Mouse (Mus musculus) CH12F3 (cell line): ENCODE results near the gene Rabl6.

ENCODE experiments used
- in situ Hi-C: fragments of 300-500 bp; cut with MboI; formaldehyde crosslinking; loops from 2 replicates; pipeline ENCODE4 v1.14.3; 2020; ENCODE audit warnings: low sequenced_read_pairs

The Rabl6 gene

DNA sequence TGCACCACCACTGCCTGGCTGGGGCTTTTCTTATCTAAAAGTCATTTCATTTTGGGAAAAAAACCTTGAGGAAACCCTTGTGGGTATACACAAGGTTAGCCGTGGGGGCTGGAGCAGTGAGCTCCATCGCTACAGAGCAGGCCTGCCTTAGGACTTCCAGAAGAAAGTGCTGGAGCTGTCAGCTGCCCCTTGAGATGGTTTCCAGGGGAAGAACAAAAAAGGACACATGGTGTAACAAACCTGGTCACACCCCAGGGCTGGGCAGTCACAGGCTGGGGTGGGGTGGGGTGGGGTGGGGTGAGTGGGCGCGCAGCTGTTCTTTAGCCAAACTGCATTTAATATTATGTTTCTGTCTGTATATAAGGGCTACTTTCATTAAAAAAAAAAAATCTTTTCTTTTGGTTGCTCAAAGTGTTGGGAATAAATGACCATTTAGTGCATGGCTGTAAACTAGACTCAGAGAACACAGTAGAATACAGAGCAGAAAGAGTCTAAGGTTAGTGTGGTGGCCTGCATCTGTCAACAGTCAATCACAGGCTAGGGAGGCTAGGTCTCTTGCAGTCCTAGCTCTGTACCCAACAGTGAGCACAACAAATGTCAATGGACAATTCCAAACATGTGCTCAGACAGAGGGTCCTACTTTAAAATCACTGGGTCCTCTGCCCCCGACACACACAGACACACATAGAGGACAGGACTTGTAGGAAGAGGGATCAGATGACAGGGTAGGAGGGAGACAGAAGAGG lies 11.4 kb downstream of the Rabl6 start:
- in situ Hi-C loops: no loop called here

DNA sequence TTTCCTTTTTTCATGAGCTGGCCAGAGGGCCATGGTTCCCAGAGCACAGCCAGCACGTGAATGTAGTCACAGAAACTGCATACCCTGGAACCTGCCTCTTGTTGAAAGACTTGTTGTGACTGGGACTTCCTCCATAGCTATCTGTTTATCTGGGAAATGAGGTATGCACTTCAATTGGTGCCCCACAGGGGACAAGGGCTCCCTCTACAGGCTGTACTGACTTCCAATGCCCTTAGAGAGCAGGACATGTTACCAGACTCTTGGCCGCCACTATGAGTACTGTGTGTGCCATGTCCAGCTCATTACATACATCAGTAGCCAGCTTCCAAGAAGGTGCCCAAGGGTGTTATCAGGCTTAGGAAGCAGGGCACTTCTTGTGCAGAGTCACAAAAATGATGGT lies 16.5 kb downstream of the Rabl6 start:
- in situ Hi-C loops: no loop called here

GRCm38 (mm10) chr2:25588227-25588907 lies 20.0 kb downstream of the Rabl6 start:
- in situ Hi-C loops: no loop called here

GRCm38 (mm10) chr2:25587290-25587689 lies 21.0 kb downstream of the Rabl6 start:
- in situ Hi-C loops: no loop called here

- in situ Hi-C loops: no loop called here
These were observed 22.7 kb downstream of the Rabl6 start for GRCm38 (mm10) chr2:25585601-25586000.

DNA sequence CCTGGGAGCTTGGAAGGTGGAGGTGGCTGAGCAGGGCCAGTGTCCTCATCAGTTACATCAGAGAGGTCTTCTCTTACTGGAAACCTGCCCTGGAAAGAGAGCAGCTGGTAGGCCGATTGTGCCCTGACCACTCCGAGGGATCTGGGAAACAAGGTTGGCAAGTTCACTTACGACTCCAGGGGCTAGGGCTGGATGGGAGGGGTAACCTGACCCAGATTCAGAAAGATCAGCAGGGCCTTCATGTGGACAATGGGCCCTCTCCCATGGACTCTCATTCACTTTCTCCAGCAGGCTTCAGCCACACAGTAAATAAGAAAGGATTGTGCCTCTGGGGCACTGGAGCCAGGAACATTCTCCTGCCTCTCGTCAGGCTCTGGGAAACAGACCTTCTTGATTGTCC lies 23.5 kb downstream of the Rabl6 start:
- in situ Hi-C loops: no loop called here

GRCm38 (mm10) chr2:25584152-25584551 lies 24.2 kb downstream of the Rabl6 start:
- in situ Hi-C loops: no loop called here

DNA sequence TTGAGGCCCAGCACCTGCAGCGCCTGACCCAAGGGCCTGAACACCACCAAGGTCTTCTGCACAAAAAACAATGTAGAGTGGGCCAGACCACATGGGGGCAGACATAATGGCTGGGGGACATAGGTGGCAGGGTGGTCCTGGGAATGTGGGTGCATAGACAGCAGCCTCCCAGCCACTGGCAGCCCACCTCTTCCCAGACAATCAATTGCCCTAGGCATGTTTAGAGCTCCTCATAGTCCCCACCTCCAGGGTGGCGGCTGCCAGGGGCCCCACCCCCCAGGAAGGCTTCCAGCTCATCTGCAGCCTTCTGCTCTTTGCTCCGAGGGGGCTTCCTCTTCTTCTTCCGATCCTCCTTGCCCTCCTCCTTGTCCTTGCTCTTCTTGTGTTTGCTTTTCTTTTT lies 24.8 kb downstream of the Rabl6 start:
- in situ Hi-C loops: no loop called here

DNA sequence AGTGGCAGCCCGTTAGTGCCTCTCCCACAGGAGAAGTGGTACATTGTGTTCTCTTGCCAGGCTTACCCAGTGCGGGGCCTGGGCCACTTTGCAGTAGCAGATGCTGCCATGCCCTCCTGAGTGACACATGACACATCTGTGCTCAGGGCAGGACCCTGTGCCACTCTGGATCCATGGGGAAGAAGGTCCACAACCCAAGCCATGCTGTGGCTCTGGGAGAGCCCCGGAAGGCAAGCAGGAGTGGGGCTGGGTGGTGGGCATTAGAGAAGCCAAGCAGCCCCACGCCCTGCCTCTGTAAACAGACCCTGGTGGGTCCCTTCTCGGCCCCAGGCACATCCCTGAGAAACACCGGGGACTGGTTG lies 25.2 kb downstream of the Rabl6 start:
- in situ Hi-C loops: no loop called here

GRCm38 (mm10) chr2:25582466-25583119 lies 25.7 kb downstream of the Rabl6 start:
- in situ Hi-C loops: no loop called here

DNA sequence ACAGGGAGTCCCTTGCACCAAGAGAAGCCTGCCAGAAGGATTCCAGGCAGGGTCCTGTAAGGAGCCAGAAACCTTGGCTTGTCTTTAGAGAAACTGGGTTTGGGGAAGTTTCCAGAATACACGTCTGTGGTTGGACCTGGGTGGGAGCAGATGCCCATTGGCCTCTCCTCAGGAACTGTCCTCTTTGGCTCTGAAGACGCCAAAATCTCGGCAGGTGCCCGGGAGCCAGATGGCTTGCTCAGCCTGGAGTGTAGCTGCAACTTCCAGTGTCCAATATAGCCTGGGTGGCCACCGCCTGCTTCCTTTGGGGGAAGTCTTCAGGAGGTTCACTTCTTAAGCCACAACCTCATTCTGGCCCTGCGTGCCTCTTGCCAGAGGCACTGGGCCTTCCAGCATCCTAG lies 26.4 kb downstream of the Rabl6 start:
- in situ Hi-C loops: no loop called here

DNA sequence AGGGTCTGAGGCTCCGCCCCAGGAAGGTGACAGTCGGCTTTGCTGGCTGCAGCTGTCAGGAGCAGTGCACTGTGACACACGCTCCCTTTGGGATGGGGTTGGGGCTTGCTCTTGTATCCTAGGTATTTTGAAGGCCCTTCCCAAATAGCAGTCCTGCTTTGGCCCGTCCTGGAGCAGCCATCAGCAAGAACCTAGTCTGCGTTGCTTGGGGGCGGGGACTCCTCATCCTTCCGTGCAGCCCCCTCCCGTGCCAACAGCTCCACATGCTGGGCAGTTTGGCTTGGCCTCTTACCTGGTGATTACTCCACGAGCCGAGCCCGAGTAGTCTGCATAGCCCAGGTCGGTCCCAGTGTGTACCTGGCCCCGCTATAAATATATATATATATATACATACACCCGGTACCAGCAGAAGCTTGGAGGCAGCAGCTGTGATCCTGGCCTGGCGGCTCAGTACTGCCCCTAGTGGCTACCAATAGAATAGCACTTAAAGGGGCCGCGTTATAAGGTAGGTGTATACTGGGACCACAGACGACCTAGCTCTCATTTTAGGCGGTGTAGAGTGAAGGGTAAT lies 26.9 kb downstream of the Rabl6 start, which contains the start of gene Ajm1:
Gene Ajm1 (minus strand): TSS at position 464 of the 571 bp plus-strand sequence.
- in situ Hi-C loops: no loop called here

DNA sequence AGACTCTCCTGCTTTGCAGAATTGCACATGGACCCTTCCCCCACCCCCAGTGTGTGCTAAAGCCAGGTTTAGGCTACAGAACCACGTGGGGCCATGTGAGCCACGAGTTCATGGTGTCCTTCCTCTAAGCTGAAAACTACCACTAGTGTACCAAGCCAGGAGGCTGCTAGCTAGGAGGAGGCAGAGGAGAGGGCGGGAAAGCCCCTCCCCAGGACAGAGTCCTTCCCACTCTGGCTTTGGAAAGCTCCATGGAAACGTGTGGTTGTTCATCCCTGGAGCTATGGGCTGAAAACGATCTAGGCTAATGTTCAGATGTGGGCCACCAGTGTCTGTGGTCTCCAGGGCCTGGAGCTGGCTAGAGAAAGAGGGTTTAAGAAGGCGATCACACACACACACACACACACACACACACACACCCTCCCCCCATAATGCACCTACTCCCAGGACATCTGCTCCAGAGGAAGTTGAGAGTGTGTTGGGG lies 27.7 kb downstream of the Rabl6 start:
- in situ Hi-C loops: no loop called here

DNA sequence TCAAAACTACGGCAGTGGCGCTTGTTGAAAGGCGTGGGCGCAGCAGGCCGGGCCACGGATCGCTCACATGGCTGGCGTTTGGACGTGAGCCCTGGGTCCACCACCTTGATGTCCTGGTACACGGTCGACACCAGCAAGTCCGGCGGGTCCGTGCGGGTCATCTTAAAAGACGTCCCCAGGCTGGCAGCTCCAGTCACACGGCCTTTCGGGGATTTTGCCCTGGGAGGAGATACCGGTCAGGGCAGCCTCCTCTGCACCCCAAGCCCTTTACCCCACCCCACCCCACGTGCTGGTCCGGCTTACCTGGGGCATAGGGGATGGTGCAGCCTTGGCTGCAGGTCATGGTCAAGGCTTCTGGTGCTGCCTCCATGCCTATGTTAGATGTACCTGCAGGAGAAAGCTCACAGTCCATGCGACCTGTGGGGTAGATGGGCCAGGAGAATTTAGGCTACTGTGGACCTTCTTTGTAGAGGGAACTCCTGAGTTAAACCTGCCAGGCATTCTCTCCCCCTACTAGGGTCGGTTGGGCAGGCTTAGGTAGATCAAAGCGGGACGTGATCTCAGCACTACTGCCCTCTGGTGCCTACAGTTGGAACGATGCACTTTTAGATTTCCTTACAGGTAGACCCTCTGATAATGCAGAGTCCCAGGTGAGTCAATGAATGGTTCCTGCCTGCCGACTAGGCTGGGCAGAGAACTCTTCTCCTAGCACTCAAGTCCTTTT lies 28.4 kb downstream of the Rabl6 start:
- in situ Hi-C loops: no loop called here

DNA sequence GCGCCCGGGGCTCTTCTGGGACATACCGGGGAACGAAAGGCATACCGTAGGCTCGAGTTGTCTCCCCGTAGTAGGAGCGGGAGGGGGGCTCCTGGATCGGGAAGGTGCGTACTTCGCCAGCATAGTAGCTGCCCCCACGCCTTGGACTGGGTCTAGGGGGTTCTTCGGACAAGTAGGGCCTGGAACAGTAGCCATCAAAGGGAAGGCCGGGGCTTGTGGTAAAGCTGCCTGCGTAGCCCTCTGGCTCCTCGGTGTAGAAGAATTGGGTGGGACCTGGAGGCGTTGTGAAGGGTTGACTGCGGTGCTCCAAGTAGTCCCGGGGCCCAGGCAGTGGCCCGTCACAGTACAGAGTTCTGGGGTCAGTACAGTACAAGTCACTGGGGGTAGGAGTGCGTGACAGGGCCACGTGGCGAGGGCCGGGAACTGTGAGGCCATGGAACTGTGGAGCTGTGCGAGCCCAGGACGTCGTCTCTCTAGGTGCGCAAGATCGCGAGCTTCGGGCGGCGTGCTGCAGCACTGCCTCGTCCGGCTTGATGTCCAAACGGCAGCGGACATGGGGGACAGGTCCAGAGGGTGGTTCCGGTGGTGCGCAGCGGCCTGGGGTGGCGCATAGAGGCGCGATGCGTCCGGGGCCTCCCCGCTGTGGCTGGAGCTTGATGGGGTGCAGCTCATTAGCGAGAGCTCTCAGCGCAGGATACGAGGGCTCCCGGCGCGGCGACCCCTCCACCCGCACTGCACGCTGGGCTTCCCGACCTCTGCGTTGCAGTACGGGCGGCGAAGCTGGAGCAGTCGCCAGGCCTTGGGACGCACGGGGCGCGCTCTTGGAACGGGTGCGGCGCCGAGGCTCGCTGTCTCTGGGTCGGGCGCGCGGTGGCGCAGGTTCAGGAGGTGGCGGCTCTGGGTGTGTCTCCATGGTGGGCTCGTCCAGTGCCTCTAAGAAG lies 29.3 kb downstream of the Rabl6 start:
- in situ Hi-C loops: no loop called here

DNA sequence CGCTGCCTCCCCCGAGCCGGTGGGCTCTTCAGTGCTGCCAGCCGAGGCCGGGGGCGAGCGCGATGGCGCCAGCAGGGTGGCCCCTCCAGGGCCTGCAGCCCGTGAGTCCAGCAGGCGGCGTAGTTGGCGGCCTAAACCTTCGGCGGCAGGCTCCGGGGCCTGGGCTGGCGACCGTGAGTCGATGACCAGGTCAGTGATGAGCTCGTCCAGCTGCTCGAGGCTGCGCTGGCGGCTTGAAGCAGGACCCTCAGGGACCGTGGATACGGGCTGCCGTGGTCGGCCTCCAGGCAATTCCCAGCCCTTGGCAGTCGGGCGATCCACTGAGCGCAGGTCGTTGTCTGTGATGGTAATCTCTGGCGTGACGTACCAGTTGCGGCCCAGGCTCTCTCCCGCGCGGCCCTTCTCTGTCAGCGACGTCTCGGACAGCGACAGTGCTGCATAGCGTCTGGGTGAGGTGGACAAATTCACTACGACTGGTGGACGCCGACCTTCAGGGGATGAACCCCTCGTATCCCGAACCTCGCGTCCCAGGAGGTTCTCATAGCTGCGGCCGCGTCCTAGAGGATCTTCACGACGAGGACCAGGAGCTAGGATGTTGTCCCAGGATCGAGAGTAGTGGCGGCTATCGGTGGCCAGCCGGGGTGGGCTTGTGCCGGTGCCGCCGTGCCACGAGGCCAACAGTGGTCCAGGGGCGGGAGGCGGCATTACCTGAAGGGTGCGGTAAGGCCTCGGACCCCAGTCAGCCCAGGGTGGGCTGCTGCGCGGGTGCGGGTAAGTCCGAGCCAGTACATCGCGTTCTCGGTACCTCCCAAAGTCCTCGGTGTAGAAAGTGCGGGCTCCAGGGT lies 30.1 kb downstream of the Rabl6 start:
- in situ Hi-C loops: no loop called here

- in situ Hi-C loops: no loop called here
These were observed 31.1 kb downstream of the Rabl6 start for GRCm38 (mm10) chr2:25576965-25577891.
